Mouse (Mus musculus): Measurements from ENCODE around the gene Pbdc1. TPM values are rescaled to one million over a fixed set of nuclear protein-coding genes. Genes with fewer than 3 reads are reported as not detected.

The Pbdc1 gene
- total RNA-seq, 1 experiment from 2014 or later, result 57.4 TPM

Other genes with a start within 250 kb of the Pbdc1 start
- gene Magee2, start 222.5 kb upstream of the Pbdc1 start, total RNA-seq (2017), result 1.3 TPM in 1 of 2 replicates, not detected in the other
- 1.2 and 5.2 TPM in 2 replicates for gene Magee1, start 40.6 kb downstream of the Pbdc1 start, total RNA-seq (2017)